Mouse (Mus musculus) spleen, adult 18-20 months (tissue): ENCODE measurements around the gene Gse1.
A peak's percentile ranks its signal among the peaks of the same experiment; 100 is the strongest.

Source experiments
- DNase-seq, 2 experiments: peaks; one replicate each; pipeline ENCODE4 v3.0.0; 2022; ENCODE audit warnings: mixed read lengths in 2 of 2

Gene Gse1

DNA sequence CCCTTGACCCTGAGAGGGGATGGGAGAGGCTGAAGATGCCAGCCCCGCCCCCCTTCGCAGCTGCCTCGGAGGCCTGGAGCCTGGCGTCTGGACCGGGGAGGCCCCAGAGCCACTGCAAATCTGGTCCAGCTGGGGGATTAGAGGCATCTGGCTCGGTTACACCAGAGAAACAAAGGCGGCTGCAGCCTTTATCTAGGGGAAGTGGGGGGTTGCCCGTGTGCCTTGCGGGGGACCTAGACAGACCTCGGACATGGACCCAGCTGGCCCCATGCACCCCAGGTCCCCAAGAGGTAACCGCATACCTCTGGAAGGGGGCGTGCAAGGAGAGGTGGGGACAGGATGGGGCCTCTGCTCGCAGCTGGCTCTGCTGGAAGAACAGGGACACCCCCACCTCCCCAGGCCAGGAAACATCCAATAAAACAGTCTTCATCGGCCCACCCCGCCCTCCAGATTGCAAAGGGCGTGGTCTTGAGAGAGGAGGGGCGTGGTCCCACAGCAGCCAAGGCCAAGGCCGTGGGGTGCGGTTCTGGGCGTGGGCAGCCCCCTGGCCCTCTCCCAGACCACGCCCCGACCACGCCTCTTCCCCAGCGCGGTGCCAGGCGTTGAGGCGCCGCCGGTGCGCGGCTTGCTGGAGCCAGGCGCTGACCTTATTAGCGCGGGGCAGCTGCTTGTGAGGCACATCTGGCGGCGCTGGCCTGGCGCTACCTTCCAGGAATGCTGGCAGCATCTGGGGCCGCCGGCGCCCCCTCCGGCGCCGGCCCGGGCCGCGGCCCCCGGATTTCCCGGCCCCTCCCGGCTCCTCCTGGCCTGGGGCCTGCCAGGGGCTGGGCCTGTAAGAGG is 48.0 kb downstream of the Gse1 start:
- DNase-seq: peak; percentile 70 to 75

DNA sequence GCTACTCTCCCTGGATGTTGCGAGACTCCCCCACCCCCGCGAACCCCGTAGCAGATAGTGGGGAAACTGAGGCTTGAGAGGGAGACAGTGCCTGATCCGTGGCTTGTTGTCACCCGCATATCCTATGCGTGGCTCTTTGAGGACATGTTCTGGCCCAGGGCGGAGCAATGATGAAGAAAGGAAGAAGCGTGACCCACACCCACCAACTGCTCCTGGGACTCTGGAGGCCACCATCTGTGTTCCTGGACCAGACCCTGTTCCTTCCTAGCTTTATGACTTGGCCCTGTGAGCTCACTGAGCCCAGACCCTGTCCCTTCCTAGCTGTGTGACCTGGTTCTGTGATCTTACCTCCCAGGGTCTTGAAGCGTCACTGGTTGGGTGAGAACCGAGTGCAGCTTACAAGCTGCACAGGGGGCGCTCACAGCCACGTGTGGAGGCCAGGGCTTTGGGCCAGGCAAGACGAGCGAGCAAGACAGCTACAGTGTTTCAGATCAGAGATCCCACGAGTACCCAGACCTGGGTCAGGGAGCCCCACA is 48.7 kb downstream of the Gse1 start:
- DNase-seq: peak in 1 of 2 experiments; percentile 26

DNA sequence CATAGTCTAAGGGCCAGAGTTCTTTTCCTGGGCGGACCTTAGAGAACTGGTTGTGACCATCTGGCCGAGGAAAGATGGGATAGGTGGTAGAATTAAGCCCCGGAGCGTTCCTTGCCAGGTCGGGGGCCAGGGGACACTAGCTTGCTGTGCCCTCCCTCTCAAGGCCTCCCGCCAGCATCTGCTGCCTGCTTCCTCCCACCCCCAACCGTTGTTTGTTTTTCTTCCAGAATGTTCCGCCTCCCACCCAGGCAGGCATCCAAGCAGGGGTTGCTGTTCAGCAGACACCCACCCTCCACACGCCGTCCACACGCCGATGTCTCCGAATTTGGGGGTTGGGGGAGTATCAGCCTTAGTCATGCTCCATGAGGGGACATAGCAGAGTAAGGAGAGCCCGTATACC is 49.8 kb downstream of the Gse1 start:
- no peak for DNase-seq

DNA sequence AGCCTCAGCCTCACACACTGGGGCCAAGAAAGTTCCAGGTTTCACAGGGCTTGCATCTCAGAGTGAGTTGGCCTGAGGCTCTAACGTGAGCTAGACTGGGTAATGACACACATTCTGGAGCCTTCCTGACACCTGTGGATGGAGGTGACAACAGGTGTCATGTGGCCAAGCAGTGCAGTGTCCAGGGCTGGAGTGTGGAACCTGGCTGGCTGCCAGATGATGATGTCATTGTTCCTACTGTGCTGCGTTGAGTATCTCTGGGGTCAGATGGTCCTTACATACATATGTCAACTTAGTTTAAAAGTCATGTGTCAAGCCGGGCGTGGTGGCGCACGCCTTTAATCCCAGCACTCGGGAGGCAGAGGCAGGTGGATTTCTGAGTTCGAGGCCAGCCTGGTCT is 51.2 kb downstream of the Gse1 start:
- DNase-seq: no peak

DNA sequence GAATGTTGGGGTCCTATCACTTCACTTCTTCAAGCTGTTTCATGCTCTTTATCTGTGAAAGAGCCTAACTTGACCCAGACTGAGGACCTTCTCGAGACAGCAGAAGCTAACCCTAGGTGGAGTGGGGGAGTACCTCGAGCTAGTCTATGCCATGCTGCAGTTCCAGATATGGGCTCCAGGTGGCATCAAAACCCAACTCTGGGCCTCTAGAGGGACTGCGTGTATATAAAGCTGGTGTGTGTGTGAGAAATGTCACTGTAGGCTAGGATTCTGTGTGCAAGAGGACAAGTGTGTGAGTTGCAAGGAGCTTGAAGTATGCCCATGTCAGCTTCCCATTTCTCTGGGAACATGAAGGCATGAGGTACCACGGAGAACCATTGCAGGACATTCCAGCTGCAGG is 53.2 kb downstream of the Gse1 start:
- peak; percentile 33 to 61 for DNase-seq

DNA sequence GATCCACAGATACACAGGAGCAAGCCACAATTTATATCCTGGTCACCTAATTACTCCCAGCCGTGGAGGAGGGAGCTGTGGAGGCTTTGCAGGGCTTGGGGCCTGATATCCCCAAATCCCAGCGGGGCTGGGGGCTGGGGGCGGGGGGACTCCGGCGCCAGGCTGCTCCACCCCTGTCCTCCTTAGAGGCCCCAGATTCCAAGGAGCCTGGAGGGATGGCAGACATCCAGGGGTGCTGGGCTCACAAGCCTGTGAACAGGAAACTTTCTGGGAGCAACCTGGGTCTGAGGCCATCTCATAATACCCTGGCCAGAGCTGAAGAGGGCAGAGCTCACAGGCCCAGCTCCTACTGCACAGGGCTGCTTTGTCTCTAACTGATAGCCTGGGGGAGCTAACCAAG is 54.2 kb downstream of the Gse1 start:
- no peak for DNase-seq

DNA sequence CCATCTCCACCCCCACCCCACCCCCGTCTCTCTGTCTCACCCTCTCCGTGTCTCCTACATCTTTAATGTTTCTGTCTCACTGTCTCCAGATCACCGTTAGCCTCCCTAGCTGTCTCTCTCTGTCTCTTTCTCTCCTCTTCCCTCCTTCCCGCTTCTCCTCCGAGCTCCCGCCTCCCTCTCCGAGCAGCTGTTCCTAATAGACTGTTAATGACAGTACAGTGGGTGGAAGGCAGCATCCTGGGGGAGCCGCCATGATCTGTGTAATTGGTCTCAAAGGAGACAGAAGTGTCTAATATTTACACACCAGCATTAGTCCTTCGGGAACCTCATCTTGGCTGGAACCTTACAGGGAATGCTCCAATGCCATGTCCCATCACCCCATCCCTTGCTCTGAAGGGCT is 56.0 kb downstream of the Gse1 start:
- DNase-seq: no peak

DNA sequence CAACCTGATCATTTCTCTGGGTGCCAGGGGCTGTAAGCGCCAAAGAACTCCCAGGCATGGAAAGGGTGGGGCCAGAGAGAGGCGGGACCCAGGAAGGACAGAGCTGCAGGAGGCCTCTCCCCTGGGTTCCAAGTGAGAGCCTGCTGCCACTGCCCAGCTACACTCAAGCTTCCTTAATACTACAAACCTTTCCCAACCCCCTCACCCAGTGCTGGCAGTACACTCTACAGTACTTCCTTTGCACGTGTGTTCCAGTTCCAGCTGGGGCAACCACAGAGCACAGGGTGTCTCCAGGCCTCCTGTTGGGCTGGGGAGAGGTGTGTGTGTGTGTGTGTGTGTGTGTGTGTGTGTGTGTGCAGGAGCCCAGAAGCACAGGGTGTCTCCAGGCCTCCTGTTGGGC is 56.8 kb downstream of the Gse1 start:
- DNase-seq: no peak

DNA sequence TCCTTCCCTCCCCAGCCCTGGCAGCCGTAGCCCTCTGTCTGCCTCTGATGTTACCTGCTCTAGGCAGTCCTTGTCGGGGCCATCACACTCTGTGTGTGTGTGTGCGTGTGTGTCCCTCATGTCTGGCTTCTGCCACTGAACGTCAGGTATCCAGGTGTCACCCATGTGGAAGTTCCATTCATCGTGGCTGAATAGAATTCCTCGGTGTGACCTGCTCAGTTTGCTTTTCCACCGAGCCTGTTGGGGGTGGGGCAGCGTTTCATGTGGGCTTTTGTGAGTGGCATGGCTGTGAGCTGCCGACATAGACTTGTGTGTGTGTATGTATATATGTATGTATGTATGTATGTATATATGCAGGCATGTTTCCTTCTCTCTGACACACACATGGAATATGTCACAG is 57.6 kb downstream of the Gse1 start:
- DNase-seq: no peak

DNA sequence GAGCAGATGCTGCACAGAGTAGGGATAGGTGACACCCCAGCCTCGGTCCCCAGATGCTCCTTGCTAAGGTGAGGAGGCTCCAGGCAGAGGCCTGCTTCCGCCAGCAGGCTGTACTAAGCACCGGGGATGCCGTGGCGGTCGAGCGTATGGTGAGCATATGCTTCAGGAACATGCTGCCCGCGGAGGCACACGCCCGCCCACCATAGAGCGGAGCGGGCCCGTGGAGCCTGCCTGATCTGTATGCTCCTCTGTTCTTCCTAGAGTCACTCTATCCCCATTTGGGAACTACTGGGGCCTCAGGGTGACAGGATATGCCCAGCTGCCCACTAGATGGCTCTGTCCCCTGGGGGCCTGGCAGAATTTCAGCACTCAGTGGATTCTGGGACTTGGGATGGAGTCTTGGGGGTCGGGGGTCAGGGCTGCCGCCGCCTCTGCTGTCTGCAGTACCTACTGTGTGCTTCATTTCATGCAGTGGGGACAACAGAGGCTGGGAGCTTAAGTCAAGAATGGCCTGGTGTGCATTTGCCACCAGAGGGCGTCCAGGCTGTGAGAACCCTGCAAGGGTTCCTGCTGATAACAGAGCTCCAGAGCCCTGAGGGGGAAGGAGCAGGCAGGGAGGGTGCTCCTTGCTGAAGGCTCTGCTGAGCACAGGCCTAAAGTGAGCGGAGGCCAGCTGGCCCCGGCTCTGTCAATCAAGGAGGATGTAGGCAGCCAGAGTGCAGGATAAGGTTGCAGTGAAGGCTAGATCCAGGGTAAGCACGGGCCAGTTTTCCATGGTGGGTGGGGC is 60.1 kb downstream of the Gse1 start:
- peak in 1 of 2 experiments; percentile 41 for DNase-seq

DNA sequence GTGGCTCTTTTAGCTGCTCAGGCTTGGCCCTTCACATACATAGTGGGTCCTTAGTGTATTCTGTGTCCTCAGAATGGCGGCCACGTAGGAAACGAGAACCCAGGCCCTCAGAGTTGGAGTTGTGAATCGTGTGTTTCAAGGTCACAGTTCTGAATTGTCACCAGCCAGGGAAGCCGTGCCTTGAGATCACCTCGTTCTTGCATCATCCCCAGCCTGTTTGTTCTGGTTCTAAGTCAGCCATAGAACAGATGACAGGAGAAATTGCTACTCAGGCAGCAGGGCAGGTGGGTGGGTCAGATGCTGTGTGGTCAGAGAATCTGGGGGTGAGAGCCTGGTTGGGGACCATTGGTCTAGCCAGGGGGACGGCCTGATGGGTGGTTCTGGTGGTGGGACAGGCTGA is 60.9 kb downstream of the Gse1 start:
- no peak for DNase-seq

DNA sequence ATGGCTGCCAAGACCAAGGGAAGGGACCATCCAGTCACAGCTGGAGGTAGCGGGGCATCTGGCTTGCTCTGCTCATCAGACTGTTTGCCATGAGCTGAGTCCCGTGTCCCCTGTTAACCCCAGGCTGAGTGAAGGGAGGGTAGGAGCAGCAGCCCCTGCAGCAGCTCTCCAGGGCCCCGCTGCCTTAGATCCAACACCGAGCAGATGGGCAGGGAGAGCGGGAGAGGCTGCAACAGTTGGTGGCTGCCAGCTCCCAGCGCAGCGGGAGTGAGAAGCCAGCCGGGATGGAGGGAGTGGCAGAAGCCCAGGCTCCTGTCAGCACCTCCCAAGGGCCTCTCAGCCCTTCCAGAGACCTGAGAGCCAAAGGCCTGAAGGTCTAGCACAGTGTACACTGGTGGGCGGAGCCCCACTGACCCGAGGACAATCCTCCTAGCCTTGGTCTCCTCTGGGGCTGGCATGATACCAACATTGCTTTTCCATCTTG is 61.5 kb downstream of the Gse1 start:
- no peak for DNase-seq

DNA sequence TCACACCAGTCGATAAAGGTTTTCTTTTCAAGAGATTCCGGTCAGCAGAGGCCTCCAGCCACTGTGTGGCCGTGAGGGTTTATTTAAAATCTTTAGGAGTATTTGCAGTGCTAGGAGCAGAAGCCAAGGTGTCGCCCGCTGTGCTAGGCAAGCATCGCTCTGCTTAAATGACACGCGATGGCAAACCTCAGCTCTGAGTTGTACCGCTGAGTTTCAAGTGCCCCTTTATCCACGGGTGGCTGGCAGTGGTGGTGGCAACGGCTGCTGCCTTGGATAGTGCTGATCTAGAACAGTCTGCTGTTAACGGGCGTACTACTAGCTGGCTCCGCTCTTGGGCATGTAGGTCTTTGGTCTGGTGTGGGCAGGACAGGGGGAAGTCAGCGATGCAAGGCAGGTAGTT is 62.4 kb downstream of the Gse1 start:
- no peak for DNase-seq

DNA sequence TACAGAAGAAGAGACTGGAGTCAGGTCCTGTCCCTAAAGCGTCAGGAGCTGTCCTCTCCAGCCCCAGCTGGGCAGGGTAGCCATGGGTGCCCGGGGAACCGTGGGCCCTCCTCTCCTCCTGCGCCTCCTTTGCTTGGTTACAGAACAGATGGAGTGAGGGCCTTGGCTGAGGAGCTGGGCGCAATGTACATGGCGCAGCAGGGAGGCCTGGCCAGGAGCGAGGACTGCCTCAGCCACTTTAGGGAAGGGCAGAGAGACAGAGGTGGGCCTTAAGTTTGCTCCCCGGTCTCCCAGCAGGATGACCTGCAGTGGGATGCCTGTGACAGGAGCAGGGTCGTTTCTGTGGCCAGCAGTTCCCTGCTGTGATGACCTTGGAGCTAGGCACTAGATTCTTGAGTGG is 63.4 kb downstream of the Gse1 start:
- no peak for DNase-seq

DNA sequence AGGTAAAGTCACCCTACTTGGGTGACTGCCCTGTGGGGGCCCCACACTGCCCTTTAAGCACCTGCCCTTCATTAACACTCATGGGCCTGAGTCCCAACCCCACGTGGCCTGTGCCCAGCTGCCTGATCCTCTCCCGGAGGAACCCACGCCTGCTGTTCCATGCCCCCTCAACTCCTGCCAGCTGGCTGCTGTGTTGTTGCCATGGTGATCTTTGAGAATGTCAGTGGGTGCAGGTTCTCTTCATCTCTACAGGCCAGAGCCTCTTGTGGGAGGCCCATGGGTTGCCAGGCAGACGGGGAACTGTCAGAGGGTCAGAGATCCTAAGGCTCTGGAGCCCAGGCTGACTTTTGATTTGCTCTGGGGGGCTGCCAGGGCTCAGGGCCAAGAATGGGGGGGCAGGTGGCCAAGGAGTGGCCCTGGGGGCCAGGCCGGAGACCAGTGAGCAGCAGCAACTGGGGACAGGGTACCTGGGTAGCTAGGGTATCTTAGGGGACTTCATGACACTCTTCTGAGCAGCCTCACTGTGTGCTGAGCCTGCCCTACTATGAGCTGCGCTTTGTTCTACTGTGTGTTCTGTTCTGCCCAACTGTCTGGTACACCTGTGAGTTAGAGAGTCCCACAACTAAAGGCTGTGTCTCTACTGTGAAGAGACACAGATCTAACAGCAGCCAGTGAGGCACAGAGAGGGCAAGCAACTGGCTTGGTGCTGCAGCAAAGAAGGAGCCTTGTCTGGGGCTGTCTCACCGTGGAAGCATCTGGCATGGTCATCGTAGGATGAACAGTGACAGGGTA is 64.3 kb downstream of the Gse1 start:
- DNase-seq: no peak

DNA sequence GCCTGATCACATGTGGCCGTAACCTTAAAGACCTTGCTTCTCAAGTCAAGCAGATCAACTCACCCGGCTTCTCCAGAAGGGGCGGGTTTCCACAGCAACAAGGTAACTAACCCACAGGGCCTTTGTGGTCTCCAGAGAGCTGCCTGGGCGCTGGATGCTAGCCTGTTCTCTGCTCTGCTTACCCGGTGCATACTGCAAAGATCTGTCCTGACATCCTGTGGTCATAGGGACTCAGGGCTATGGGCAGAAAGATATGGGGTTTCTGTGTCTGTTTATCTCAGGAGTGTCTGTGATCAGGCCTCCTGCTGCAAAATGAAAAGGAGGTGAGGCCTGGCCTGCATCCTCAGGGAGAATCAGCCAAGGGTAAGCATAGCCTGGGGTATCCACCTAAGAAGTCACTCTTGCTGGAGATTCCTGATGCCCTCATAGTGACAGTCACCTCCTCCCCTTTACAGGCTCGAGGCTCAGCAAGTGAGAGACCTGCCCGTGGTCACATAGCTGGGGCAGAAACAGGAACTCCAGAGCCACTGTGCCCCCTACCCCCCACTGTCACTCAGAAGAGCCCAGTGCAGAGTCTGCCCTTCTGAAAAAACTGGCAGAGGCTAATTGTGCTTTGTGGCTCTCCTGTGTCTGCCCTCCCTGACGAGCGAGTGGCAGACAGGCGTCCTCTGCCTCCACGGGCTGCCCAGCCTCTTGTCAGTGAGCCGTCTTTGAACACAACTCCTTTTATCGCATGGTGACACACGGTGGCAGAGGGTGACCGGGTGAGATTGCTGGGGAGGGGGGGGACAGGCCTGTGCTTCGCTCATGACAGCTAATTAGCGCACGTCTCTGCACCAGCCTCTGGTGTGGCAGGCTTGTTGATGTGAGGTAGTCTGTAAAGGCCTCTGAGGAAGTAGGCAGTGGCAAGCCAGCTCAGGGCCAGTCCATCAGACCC is 65.4 kb downstream of the Gse1 start:
- DNase-seq: no peak

DNA sequence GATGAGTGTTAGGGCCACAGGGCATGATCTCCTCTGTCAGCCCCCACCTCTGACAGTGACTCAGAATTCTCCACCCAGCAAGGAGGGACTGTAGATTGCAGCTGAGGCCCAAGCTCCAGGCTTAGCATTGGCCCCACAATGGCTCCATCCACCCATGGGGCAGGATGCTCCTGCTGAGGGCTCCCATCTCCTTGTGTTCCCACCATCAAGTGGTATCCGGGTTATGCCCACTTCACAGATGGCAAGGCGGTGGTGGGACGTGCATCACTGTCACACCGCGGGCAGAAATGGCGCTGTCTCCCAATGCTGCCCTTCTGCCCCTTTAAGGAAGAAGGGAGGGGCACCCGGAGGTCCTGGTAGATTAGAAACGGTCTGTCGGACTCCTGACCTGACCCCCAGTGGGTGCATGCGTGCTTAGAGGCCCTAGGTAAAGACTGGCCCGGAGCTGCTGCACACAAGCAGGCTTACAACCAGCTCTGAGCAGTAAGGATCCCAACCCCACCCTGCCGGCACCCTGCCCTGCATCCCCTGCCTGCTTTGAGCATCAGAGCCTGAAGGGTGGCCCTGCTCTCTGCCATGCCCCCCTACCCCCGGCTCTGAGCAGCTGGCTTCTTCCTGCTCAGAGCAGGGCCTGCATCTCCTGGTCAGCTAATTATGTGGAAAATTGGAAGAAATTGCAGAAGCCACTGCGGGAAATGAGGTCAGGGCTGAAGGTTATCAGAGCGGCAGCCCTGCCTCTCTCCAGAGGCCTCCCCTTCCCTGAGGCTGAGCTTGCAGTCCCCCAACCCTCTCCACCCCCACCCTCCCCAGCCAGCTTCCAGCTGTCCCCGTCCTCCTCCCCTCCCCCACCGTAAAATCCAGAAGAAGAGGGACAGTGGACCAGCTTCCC is 67.0 kb downstream of the Gse1 start:
- no peak for DNase-seq

DNA sequence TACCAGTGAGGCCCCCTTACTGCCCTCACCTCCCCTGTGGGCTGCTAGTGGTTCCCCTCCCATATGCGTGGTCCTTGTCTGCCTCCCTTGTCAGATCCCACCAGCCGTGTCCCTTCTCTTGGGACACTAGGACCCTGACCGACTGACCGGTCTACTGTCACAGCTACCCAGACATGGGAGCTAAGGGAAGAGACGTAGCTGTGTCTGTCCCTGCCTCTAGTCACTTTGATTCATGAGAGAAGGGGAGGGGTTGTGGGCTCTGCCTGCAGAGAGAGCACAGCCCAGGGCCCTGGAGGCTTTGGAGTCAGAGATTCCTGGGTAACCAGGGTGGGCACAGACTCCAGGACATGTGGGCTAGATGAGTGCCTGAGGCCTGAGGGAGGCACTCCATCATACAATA is 68.7 kb downstream of the Gse1 start:
- no peak for DNase-seq

DNA sequence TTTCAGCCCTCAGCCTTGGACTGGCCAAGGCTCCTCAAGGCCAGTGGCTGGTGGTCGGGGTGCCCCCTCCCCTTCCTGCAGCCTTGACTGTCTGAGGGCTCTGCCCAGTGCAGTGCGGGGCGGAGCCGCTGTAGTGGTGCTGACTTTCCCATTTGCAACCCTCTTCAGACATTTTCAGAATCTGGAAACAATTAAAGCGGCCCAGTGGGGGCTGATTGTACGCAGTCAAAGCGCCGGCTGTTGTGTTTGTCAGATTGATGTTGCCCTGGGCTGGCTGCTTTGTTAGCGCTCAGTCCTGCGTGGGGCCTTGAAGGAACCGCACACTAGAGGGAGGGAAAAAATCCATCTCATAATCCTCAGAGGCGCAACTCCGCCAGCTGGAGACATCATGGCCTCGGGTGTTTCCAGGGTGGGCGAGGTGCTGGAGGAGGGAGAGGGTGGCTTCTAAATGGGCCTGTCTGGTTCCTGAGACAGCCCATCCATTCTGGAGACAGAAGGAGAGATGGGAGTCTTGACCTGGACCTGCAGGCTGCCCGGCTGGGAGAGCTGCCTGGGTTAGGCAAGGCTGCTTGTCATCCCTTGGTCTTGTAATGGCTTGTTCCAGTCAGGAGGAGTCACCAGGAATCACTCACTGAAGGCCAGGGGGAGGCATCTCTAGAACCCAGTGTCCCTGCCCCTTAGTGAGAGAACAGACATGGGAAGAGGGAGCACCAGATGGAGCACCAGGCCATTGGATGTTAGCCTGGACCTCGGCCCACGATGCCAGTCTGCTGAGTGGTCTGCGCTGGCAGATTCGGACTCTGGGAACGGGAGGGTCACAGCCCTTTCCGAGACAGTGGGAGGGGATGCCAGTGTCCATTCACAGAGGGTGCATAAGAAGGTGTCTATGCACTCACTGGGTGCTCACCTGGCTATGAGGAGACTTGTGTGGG is 70.6 kb downstream of the Gse1 start:
- no peak for DNase-seq
